Mouse (Mus musculus): ENCODE data around the gene Runx2. TPM values are rescaled to one million over a fixed set of nuclear protein-coding genes. Genes with fewer than 3 reads are reported as not detected.

Runx2 gene
- total and polyA plus RNA-seq, 3 experiments, result not detected

- TF ChIP-seq ELF1 (IDR thresholded peaks at IDR 0.05; ENCODE audit: low read depth, low read length) (no peak), RCOR1 (IDR thresholded peaks at IDR 0.05; ENCODE audit: low read depth, low read length) (no peak), POLR2A (IDR thresholded peaks at IDR 0.05; ENCODE audit: control insufficient read depth in 1 of 2, insufficient read depth in 1 of 2, low read depth in 1 of 2, low read length in 2 of 2, poor library complexity in 1 of 2) (no peak)
- H3K4me3 ChIP-seq (ENCODE audit: control insufficient read depth in 1 of 2, insufficient read depth in 1 of 2, low read depth in 2 of 2, low read length in 2 of 2), result no peak overlapping the region
- no peaks in the 10 kb centered on the region for H3K36me3 ChIP-seq (ENCODE audit: control insufficient read depth in 1 of 2, insufficient read depth in 2 of 2, low read length in 2 of 2)
- H3K9me3 ChIP-seq (replicated peaks; ENCODE audit: insufficient read depth, low read length), result no peaks in the 10 kb centered on the region
- DNase-seq (ENCODE audit: low read depth, low spot score), result no peak
- no peaks in the 10 kb centered on the region for H3K79me2 ChIP-seq (ENCODE audit: control insufficient read depth, insufficient read depth, low read length, poor library complexity)
- no peak overlapping the region for H3K9ac ChIP-seq (ENCODE audit: control insufficient read depth, low read depth, low read length, poor library complexity, severe bottlenecking)
- no peak overlapping the region for H3K27ac ChIP-seq (ENCODE audit: control insufficient read depth, low read depth, low read length)
- H3K27me3 ChIP-seq (ENCODE audit: control insufficient read depth in 1 of 2, insufficient read depth in 2 of 2, low read length in 2 of 2), result no peaks in the 10 kb centered on the region
- no peaks in the 10 kb centered on the region for H3K4me1 ChIP-seq (ENCODE audit: control insufficient read depth in 1 of 2, insufficient read depth in 2 of 2, low read length in 2 of 2)
These were observed 228.4 kb downstream of the Runx2 start for GRCm38 (mm10) chr17:44586196-44586595.

GRCm38 (mm10) chr17:44584781-44585180 lies 229.8 kb downstream of the Runx2 start:
- Histone ChIP-seq H3K79me2 (ENCODE audit: control insufficient read depth, insufficient read depth, low read length, poor library complexity) (no peaks in the 10 kb centered on the region), H3K9me3 (replicated peaks; ENCODE audit: insufficient read depth, low read length) (no peaks in the 10 kb centered on the region), H3K4me3 (ENCODE audit: control insufficient read depth in 1 of 2, insufficient read depth in 1 of 2, low read depth in 2 of 2, low read length in 2 of 2) (no peak overlapping the region), H3K36me3 (ENCODE audit: control insufficient read depth in 1 of 2, insufficient read depth in 2 of 2, low read length in 2 of 2) (no peaks in the 10 kb centered on the region), H3K27me3 (ENCODE audit: control insufficient read depth in 1 of 2, insufficient read depth in 2 of 2, low read length in 2 of 2) (no peaks in the 10 kb centered on the region), H3K4me1 (ENCODE audit: control insufficient read depth in 1 of 2, insufficient read depth in 2 of 2, low read length in 2 of 2) (no peaks in the 10 kb centered on the region), H3K9ac (ENCODE audit: control insufficient read depth, low read depth, low read length, poor library complexity, severe bottlenecking) (no peak overlapping the region), H3K27ac (ENCODE audit: control insufficient read depth, low read depth, low read length) (no peak overlapping the region)
- TF ChIP-seq MAFK (IDR thresholded peaks at IDR 0.05; ENCODE audit: borderline replicate concordance, low read depth, low read length) (no peak), RAD21 (IDR thresholded peaks at IDR 0.05; ENCODE audit: low read depth, low read length) (no peak), ETS1 (IDR thresholded peaks at IDR 0.05; ENCODE audit: low read depth, low read length) (no peak), TBP (IDR thresholded peaks at IDR 0.05; ENCODE audit: low read depth, low read length) (no peak), BHLHE40 (IDR thresholded peaks at IDR 0.05; ENCODE audit: borderline replicate concordance, low read depth, low read length) (no peak)
- DNase-seq (ENCODE audit: low read depth, low spot score), result no peak

GRCm38 (mm10) chr17:44577791-44578190 lies 236.8 kb downstream of the Runx2 start:
- H3K36me3 ChIP-seq (ENCODE audit: control insufficient read depth in 1 of 2, insufficient read depth in 2 of 2, low read length in 2 of 2), result no peaks in the 10 kb centered on the region
- H3K4me3 ChIP-seq (ENCODE audit: control insufficient read depth in 1 of 2, insufficient read depth in 1 of 2, low read depth in 2 of 2, low read length in 2 of 2), result no peak overlapping the region
- H3K27ac ChIP-seq (ENCODE audit: control insufficient read depth, low read depth, low read length), result no peak overlapping the region
- no peaks in the 10 kb centered on the region for H3K9me3 ChIP-seq (replicated peaks; ENCODE audit: insufficient read depth, low read length)
- H3K27me3 ChIP-seq (ENCODE audit: control insufficient read depth in 1 of 2, insufficient read depth in 2 of 2, low read length in 2 of 2), result no peaks in the 10 kb centered on the region
- H3K9ac ChIP-seq (ENCODE audit: control insufficient read depth, low read depth, low read length, poor library complexity, severe bottlenecking), result no peak overlapping the region
- no peaks in the 10 kb centered on the region for H3K4me1 ChIP-seq (ENCODE audit: control insufficient read depth in 1 of 2, insufficient read depth in 2 of 2, low read length in 2 of 2)
- no peak for DNase-seq (ENCODE audit: low read depth, low spot score)
- no peaks in the 10 kb centered on the region for H3K79me2 ChIP-seq (ENCODE audit: control insufficient read depth, insufficient read depth, low read length, poor library complexity)
- TF ChIP-seq USF1 (IDR thresholded peaks at IDR 0.05; ENCODE audit: low read depth, low read length) (no peak), ZKSCAN1 (IDR thresholded peaks at IDR 0.05; ENCODE audit: low read depth, low read length) (no peak), EP300 (IDR thresholded peaks at IDR 0.05; ENCODE audit: low read depth in 1 of 2, low read length in 2 of 2) (no peak), MAZ (IDR thresholded peaks at IDR 0.05; ENCODE audit: low read depth, low read length) (no peak), MXI1 (IDR thresholded peaks at IDR 0.05; ENCODE audit: low read depth, low read length) (no peak), TBP (IDR thresholded peaks at IDR 0.05; ENCODE audit: low read depth, low read length) (no peak), CTCF (IDR thresholded peaks at IDR 0.05 in 2 of 3, conservative IDR thresholded peaks at IDR 0.05 in 1 of 3; ENCODE audit: control insufficient read depth in 1 of 3, insufficient read depth in 1 of 3, low read depth in 2 of 3, low read length in 3 of 3, poor library complexity in 1 of 3, severe bottlenecking in 1 of 3) (no peak), CHD2 (IDR thresholded peaks at IDR 0.05; ENCODE audit: low read length) (no peak), ZNF384 (IDR thresholded peaks at IDR 0.05; ENCODE audit: low read depth, low read length) (no peak), NRF1 (IDR thresholded peaks at IDR 0.05; ENCODE audit: insufficient read depth, low read depth, low read length, poor library complexity, severe bottlenecking) (no peak), SIN3A (IDR thresholded peaks at IDR 0.05; ENCODE audit: low read length) (no peak)
